Comparison of ENCODE assay signal across 8 mouse cellular contexts in the genomic region with DNA sequence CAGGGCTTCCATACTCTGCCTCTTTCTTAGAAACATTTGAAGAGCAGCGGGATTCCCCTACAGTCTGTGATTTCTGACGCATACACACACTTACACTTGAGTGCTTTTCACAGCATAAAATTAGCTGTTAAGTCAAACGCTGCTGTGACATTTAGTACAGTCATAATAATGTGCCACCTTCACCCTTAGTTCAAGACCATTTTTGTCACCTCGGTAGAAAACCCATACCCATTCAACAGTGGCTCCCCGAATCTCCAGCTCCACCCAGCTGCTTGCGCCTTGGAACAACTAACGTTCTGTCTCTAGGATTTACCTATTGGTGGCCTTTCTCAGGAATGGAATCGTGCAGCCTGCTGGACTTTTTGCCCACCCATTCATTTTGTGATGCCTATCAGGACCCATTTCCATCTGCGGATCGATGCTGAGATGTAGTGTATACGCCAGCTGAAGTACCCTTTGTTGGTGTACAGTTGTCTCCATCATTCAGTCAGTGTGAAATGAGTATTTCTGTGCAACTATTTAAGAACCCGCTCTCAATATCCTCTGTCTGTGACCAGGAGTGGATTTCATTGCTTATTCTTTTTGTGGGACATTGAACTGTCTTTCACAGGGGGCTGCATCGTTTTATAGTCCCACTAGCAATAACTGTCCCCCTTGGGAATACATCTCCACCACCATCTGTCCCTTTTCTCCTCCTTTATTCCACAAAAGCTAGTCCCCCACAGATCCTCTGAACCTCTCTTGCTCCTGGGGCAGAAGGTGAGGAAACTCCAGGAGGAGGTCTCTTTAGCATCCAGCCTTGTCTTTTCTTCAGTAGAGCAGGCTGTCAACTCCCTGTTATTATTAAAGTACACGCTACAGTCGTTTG. TPM values are rescaled to one million over a fixed set of nuclear protein-coding genes. Genes with fewer than 3 reads are reported as not detected.
DNase-seq lines count a peak whose midpoint lies in the region; ATAC-seq lines count a peak whose summit lies in the region.

No protein-coding gene starts in this region.

- ATAC-seq in heart, embryonic 13.5 days (ENCODE audit: extremely low read depth, insufficient number of reproducible peaks, low FRiP score, low TSS enrichment) = no peak
- peak; percentile 0; the same call in 1 of the 2 replicates for ATAC-seq in forebrain, embryonic 11.5 days (replicated peaks; ENCODE audit: low FRiP score)
- no peak; the same call in 1 of the 2 replicates for ATAC-seq in liver, embryonic 15.5 days (ENCODE audit: insufficient read depth)

- H3K9me3 ChIP-seq in heart, embryonic 13.5 days = no peaks in the 10 kb centered on the region
- H3K9me3 ChIP-seq in forebrain, embryonic 11.5 days (ENCODE audit: control insufficient read depth, low read length) = no peaks in the 10 kb centered on the region
- no peaks in the 10 kb centered on the region for H3K9me3 ChIP-seq in liver, embryonic 15.5 days (replicated peaks)

- WGBS in heart, embryonic 13.5 days = 35% methylated on average over 15 of the region's 15 CpGs
- WGBS in forebrain, embryonic 11.5 days = 33% methylated on average over 15 of the region's 15 CpGs
- WGBS in liver, embryonic 15.5 days (ENCODE audit: insufficient replicate concordance) = 30% methylated on average over 15 of the region's 15 CpGs

- peak overlapping the region; percentile 77 for H3K9ac ChIP-seq in heart, embryonic 13.5 days
- H3K9ac ChIP-seq in forebrain, embryonic 11.5 days (ENCODE audit: low read length) = peak overlapping the region; percentile 41; the same call in 1 of the 2 replicates
- peak overlapping the region; percentile 52 for H3K9ac ChIP-seq in liver, embryonic 15.5 days

- H3K36me3 ChIP-seq in heart, embryonic 13.5 days = no peaks in the 10 kb centered on the region
- no peaks in the 10 kb centered on the region for H3K36me3 ChIP-seq in forebrain, embryonic 11.5 days (ENCODE audit: control insufficient read depth, insufficient read depth, low read length)
- H3K36me3 ChIP-seq in liver, embryonic 15.5 days (replicated peaks) = no peaks in the 10 kb centered on the region

- no peak for DNase-seq in heart, adult 18-20 months
- DNase-seq in CD4-positive, CD25-positive, alpha-beta regulatory T cell, adult 2 months (ENCODE audit: low read depth, low spot score) = peak; percentile 83
- DNase-seq in forebrain, embryonic 11.5 days (ENCODE audit: low spot score) = no peak
- DNase-seq in frontal cortex, postnatal 14 days (ENCODE audit: low spot score in 2 of 2) = no peak
- DNase-seq in layer of hippocampus, postnatal 25 days (ENCODE audit: extremely low spot score in 1 of 2, low spot score in 1 of 2) = no peak
- no peak for DNase-seq in testis, postnatal 14 days (ENCODE audit: low spot score)

- peaks cover 68% of the 10 kb centered on the region for H3K4me1 ChIP-seq in heart, embryonic 13.5 days
- peaks cover 19% of the 10 kb centered on the region; the same call in 1 of the 2 replicates for H3K4me1 ChIP-seq in forebrain, embryonic 11.5 days (replicated peaks; ENCODE audit: control insufficient read depth, insufficient read depth, low read length)
- peaks cover 81% of the 10 kb centered on the region for H3K4me1 ChIP-seq in liver, embryonic 15.5 days (replicated peaks)

- peak overlapping the region; percentile 83 for H3K4me2 ChIP-seq in heart, embryonic 13.5 days
- peak overlapping the region; percentile 66 for H3K4me2 ChIP-seq in forebrain, embryonic 11.5 days (ENCODE audit: low read depth, low read length, severe bottlenecking)
- H3K4me2 ChIP-seq in liver, embryonic 15.5 days = peak overlapping the region; percentile 94

- H3K27ac ChIP-seq in heart, embryonic 13.5 days (replicated peaks) = peak overlapping the region; percentile 97
- peak overlapping the region; percentile 93 for H3K27ac ChIP-seq in forebrain, embryonic 11.5 days (ENCODE audit: low read depth, low read length)
- H3K27ac ChIP-seq in liver, embryonic 15.5 days (replicated peaks) = peak overlapping the region; percentile 95

- H3K27me3 ChIP-seq in heart, embryonic 13.5 days (replicated peaks) = no peaks in the 10 kb centered on the region
- H3K27me3 ChIP-seq in forebrain, embryonic 11.5 days (ENCODE audit: control insufficient read depth, insufficient read depth, low read length) = no peaks in the 10 kb centered on the region
- H3K27me3 ChIP-seq in liver, embryonic 15.5 days = no peaks in the 10 kb centered on the region

- H3K4me3 ChIP-seq in heart, embryonic 13.5 days = peak overlapping the region; percentile 58
- H3K4me3 ChIP-seq in forebrain, embryonic 11.5 days (ENCODE audit: low read depth, low read length) = peak overlapping the region; percentile 25
- peak overlapping the region; percentile 63 for H3K4me3 ChIP-seq in liver, embryonic 15.5 days (replicated peaks)

RNA-seq across cellular contexts. Expression of a gene that starts 10.1 kb away (rescaled TPM):
- 124 and 130 TPM in 2 replicates for polyA plus RNA-seq in heart, embryonic 13.5 days (2015; fragmentation: Nextera tagmentation; extraction: Ambion mirVana)
- total RNA-seq in heart, adult 18-20 months (2021) = 1 to 10 TPM; 9.1 to 9.4 TPM
- 433 and 466 TPM in 2 replicates for polyA plus RNA-seq in forebrain, embryonic 11.5 days (2014; fragmentation: Nextera tagmentation; extraction: Ambion mirVana)
- polyA plus RNA-seq in liver, embryonic 15.5 days (2015; fragmentation: Nextera tagmentation; extraction: Ambion mirVana) = 108 and 124 TPM in 2 replicates
- 100 to 1,000 TPM; 642 to 712 TPM for total RNA-seq in layer of hippocampus, postnatal 25 days (2021)

RNA-seq across cellular contexts. Expression of a gene that starts 49.5 kb away (rescaled TPM):
- 0.49 and 0.69 TPM in 2 replicates for polyA plus RNA-seq in heart, embryonic 13.5 days (2015; fragmentation: Nextera tagmentation; extraction: Ambion mirVana)
- total RNA-seq in heart, adult 18-20 months (2021) = 1 to 10 TPM; 4.3 to 7.8 TPM
- polyA plus RNA-seq in forebrain, embryonic 11.5 days (2014; fragmentation: Nextera tagmentation; extraction: Ambion mirVana) = not detected in 2 replicates
- polyA plus RNA-seq in liver, embryonic 15.5 days (2015; fragmentation: Nextera tagmentation; extraction: Ambion mirVana) = 0.03 TPM in 1 of 2 replicates, not detected in the other
- 1 to 10 TPM; 2.8 to 2.9 TPM for total RNA-seq in layer of hippocampus, postnatal 25 days (2021)
